Mouse (Mus musculus) midbrain, embryonic 13.5 days (tissue): ENCODE measurements around the gene Ano10. TPM values are rescaled to one million over a fixed set of nuclear protein-coding genes. Genes with fewer than 3 reads are reported as not detected.
"Not testable (repeated sequence)": the region's sequence is repeated elsewhere in the genome, so short reads cannot be mapped to it uniquely, and the experiment has no call there.

Experiments used
- ATAC-seq: fragments of 200-750 bp; cut with Nextera tagmentation; 2 replicates; pipeline ENCODE4 v1.8.0; 2017; ENCODE audit warnings: mild to moderate bottlenecking, moderate TSS enrichment, moderate library complexity
- H3K27ac ChIP-seq: fragments of 300-500 bp; sonication (generic); 2 replicates; pipeline ENCODE4 v1.5.1; 2015; ENCODE audit warnings: inconsistent platforms, mild to moderate bottlenecking, moderate library complexity
- H3K27me3 ChIP-seq: fragments of 300-500 bp; sonication (generic); 2 replicates; pipeline ENCODE4 v1.6.1; 2015; ENCODE audit warnings: mild to moderate bottlenecking, inconsistent platforms
- H3K36me3 ChIP-seq: fragments of 300-500 bp; sonication (generic); 2 replicates; pipeline ENCODE4 v1.6.1; 2015; ENCODE audit warnings: mild to moderate bottlenecking, inconsistent platforms
- H3K4me1 ChIP-seq: fragments of 300-500 bp; sonication (generic); replicated peaks from 2 replicates; pipeline ENCODE4 v1.6.1; 2015; ENCODE audit warnings: inconsistent platforms
- H3K4me2 ChIP-seq: fragments of 300-500 bp; sonication (generic); replicated peaks from 2 replicates; pipeline ENCODE4 v1.6.1; 2015; ENCODE audit warnings: moderate library complexity, mild to moderate bottlenecking, inconsistent platforms
- H3K4me3 ChIP-seq: fragments of 300-500 bp; sonication (generic); replicated peaks from 2 replicates; pipeline ENCODE4 v1.5.1; 2015; ENCODE audit warnings: mild to moderate bottlenecking, inconsistent platforms
- H3K9ac ChIP-seq: fragments of 300-500 bp; sonication (generic); replicated peaks from 2 replicates; pipeline ENCODE4 v1.6.1; 2015; ENCODE audit warnings: mild to moderate bottlenecking, inconsistent platforms
- H3K9me3 ChIP-seq: fragments of 300-500 bp; sonication (generic); 2 replicates; pipeline ENCODE4 v1.6.1; 2016; ENCODE audit warnings: mild to moderate bottlenecking, inconsistent platforms
- WGBS: fragments of 180-500 bp; shearing (Covaris S2); methylation state at CpG from one replicate; pipeline ENCODE4 v1.1.7; 2015; 5-methylcytosine and 5-hydroxymethylcytosine counted together
- polyA plus RNA-seq: library from polyadenylated mRNA; unstranded; fragments of >200 nt; fragmentation: Nextera tagmentation; extraction: Ambion mirVana; gene quantifications from 2 replicates; pipeline ENCODE4 v1.2.1, GENCODE M21; 2015

Ano10 gene
- polyA plus RNA-seq, 1 experiment from 2014 or later = 44.6 TPM

DNA sequence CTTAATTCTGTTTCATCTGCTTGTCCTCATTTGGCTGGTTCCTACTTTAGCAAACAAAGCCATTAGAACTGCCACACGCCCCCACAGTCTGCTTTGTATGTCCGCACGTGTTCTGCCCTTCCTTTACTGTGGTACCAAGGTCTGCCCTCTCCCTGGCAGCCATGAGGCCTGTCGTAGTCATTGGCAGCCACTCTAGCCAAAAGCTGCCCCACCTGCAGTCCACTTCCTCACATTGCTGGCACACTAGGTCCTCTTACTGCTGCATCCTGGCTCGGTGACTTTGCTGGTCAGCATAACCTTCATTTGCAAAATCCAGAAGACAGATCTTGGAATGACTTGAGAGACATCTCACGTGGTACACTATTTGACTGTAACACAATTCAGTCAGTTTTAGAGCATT lies 124.3 kb downstream of the Ano10 start:
- no peaks in the 10 kb centered on the region for H3K9me3 ChIP-seq
- H3K4me1 ChIP-seq = peaks cover 10% of the 10 kb centered on the region
- no peak for ATAC-seq
- no peak overlapping the region for H3K27ac ChIP-seq
- 90% methylated on average over 6 of the region's 6 CpGs for WGBS
- H3K36me3 ChIP-seq = peaks cover 64% of the 10 kb centered on the region
- no peak overlapping the region for H3K9ac ChIP-seq
- no peak overlapping the region for H3K4me2 ChIP-seq
- H3K4me3 ChIP-seq = no peak overlapping the region
- no peaks in the 10 kb centered on the region for H3K27me3 ChIP-seq

GRCm38 (mm10) chr9:122167719-122168118 lies 126.5 kb downstream of the Ano10 start:
- H3K4me3 ChIP-seq, ATAC-seq, H3K9ac ChIP-seq, H3K27me3 ChIP-seq, H3K9me3 ChIP-seq, H3K4me1 ChIP-seq, H3K27ac ChIP-seq, H3K4me2 ChIP-seq: not testable (repeated sequence)
- 96% methylated on average over 5 of the region's 5 CpGs for WGBS
- H3K36me3 ChIP-seq = peaks cover 70% of the 10 kb centered on the region

GRCm38 (mm10) chr9:122164535-122164934 lies 129.7 kb downstream of the Ano10 start:
- no peak overlapping the region for H3K4me3 ChIP-seq
- H3K4me1 ChIP-seq = no peaks in the 10 kb centered on the region
- H3K4me2 ChIP-seq = no peak overlapping the region
- H3K9ac ChIP-seq = no peak overlapping the region
- peaks cover 60% of the 10 kb centered on the region for H3K36me3 ChIP-seq
- H3K27me3 ChIP-seq = no peaks in the 10 kb centered on the region
- H3K27ac ChIP-seq = no peak overlapping the region
- no peak for ATAC-seq
- no peaks in the 10 kb centered on the region for H3K9me3 ChIP-seq
- 90% methylated on average over 4 of the region's 4 CpGs for WGBS

DNA sequence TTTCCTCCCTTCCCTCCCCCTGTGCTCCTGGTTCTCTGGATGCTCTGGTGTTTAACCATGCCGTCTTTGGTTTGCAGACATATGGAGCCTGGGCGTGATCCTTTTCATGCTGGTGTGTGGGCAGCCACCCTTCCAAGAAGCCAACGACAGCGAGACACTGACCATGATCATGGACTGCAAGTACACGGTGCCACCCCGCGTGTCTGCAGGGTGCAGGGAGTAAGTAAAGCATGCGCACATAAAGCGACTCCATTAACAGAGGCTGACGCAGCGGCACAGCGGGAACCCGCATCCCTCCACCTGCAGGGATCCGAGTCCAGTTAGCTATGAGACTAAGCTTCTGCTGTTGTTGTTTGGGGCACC lies 137.2 kb downstream of the Ano10 start:
- Histone ChIP-seq H3K4me1 (no peaks in the 10 kb centered on the region), H3K9ac (no peak overlapping the region), H3K27ac (no peak overlapping the region), H3K4me3 (no peak overlapping the region), H3K4me2 (no peak overlapping the region), H3K36me3 (peaks cover 37% of the 10 kb centered on the region), H3K9me3 (no peaks in the 10 kb centered on the region), H3K27me3 (no peaks in the 10 kb centered on the region)
- no peak for ATAC-seq
- WGBS = 93% methylated on average over 14 of the region's 14 CpGs

DNA sequence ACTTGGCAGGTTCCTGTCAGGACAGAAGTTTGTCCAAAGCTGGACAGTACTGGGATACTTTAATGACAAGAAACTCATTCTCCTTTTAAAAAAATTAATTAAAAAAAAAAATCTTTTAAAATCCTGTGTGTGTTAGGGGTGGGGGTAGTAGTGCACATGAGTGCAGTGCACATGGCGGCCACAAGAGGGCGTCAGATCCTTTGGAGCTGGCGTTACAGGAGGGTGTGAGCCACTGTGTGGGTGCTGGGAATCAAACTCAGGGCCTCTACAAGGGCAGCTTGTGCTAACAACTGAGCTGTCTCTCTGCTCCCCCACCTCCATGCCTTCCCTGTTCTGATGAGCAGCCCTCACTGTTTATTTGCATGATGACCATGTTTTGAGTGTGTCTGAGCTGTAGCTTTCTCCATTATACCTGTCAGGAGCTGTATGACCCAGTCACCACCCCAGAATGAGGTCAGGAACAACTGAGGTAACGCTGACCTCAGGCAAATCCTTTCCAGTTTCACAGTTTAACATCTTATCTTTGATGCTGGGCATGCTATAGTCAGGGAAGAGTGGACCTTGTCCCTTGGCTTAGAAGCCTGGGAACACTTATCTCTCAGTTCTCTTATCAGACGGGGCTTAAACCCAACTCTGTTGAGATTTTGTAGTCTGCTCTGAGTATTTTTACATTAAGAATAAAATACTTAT lies 137.7 kb downstream of the Ano10 start:
- no peak overlapping the region for H3K4me2 ChIP-seq
- no peak for ATAC-seq
- H3K36me3 ChIP-seq = peaks cover 37% of the 10 kb centered on the region
- H3K9me3 ChIP-seq = no peaks in the 10 kb centered on the region
- 87% methylated on average over 5 of the region's 5 CpGs for WGBS
- H3K9ac ChIP-seq = no peak overlapping the region
- no peak overlapping the region for H3K4me3 ChIP-seq
- no peaks in the 10 kb centered on the region for H3K4me1 ChIP-seq
- H3K27ac ChIP-seq = no peak overlapping the region
- no peaks in the 10 kb centered on the region for H3K27me3 ChIP-seq

- WGBS = 98% methylated on average over 1 of the region's 1 CpGs
- H3K27ac ChIP-seq = no peak overlapping the region
- H3K27me3 ChIP-seq = no peaks in the 10 kb centered on the region
- H3K9me3 ChIP-seq = no peaks in the 10 kb centered on the region
- no peaks in the 10 kb centered on the region for H3K4me1 ChIP-seq
- H3K4me2 ChIP-seq = no peak overlapping the region
- H3K4me3 ChIP-seq = no peak overlapping the region
- no peak overlapping the region for H3K9ac ChIP-seq
- H3K36me3 ChIP-seq = peaks cover 28% of the 10 kb centered on the region
- ATAC-seq = no peak
Measured at GRCm38 (mm10) chr9:122155193-122155592, 139.0 kb downstream of the Ano10 start.

DNA sequence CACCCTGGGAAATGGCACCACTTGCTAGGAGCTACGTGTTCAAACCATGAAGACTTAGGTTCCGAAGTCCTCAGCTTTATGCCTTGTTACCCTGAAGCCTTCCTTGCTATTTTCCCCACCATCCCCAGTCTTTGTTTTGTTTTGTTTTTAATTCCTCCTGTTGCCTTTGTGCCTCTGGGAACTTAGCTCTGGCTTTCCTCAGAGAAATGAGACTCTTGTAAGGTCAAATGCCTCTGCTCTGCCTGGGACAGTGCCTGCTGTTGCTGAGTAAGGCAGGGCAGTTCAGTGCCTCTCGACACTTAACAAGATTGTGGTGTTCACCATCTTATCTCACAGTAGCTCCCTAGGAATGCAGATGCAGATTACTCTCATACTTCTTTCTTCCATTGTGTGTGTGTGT lies 140.8 kb downstream of the Ano10 start:
- no peak overlapping the region for H3K27ac ChIP-seq
- WGBS = 81% methylated on average over 3 of the region's 3 CpGs

GRCm38 (mm10) chr9:122152501-122152900 lies 141.7 kb downstream of the Ano10 start:
- Histone ChIP-seq H3K4me1 (no peaks in the 10 kb centered on the region), H3K4me3 (no peak overlapping the region), H3K9ac (no peak overlapping the region), H3K27ac (no peak overlapping the region), H3K9me3 (no peaks in the 10 kb centered on the region), H3K27me3 (no peaks in the 10 kb centered on the region), H3K36me3 (peaks cover 18% of the 10 kb centered on the region), H3K4me2 (no peak overlapping the region)
- ATAC-seq = no peak
- WGBS = 100% methylated on average over 1 of the region's 1 CpGs

More for the DNA sequence above, 140.8 kb downstream of the Ano10 start:
- no peaks in the 10 kb centered on the region for H3K4me1 ChIP-seq
- H3K4me2 ChIP-seq = no peak overlapping the region
- H3K27me3 ChIP-seq = no peaks in the 10 kb centered on the region
- no peak for ATAC-seq
- H3K9me3 ChIP-seq = no peaks in the 10 kb centered on the region
- no peak overlapping the region for H3K4me3 ChIP-seq
- H3K36me3 ChIP-seq = peaks cover 24% of the 10 kb centered on the region
- no peak overlapping the region for H3K9ac ChIP-seq

GRCm38 (mm10) chr9:122152063-122152462 lies 142.2 kb downstream of the Ano10 start:
- WGBS = 96% methylated on average over 4 of the region's 4 CpGs
- ATAC-seq = no peak

GRCm38 (mm10) chr9:122149997-122150826 lies 144.0 kb downstream of the Ano10 start:
- H3K27me3 ChIP-seq = no peaks in the 10 kb centered on the region
- no peaks in the 10 kb centered on the region for H3K9me3 ChIP-seq
- H3K27ac ChIP-seq = no peak overlapping the region
- H3K36me3 ChIP-seq = peaks cover 7% of the 10 kb centered on the region; the same call in 1 of the 2 replicates
- peaks cover 5% of the 10 kb centered on the region for H3K4me1 ChIP-seq
- 91% methylated on average over 9 of the region's 9 CpGs for WGBS
- no peak overlapping the region for H3K9ac ChIP-seq
- no peak for ATAC-seq
- no peak overlapping the region for H3K4me3 ChIP-seq
- no peak overlapping the region for H3K4me2 ChIP-seq

More at GRCm38 (mm10) chr9:122152063-122152462, 142.2 kb downstream of the Ano10 start:
- H3K27me3 ChIP-seq = no peaks in the 10 kb centered on the region
- no peak overlapping the region for H3K4me3 ChIP-seq
- H3K4me1 ChIP-seq = no peaks in the 10 kb centered on the region
- peaks cover 14% of the 10 kb centered on the region for H3K36me3 ChIP-seq
- no peak overlapping the region for H3K9ac ChIP-seq
- H3K27ac ChIP-seq = no peak overlapping the region
- no peak overlapping the region for H3K4me2 ChIP-seq
- H3K9me3 ChIP-seq = no peaks in the 10 kb centered on the region

DNA sequence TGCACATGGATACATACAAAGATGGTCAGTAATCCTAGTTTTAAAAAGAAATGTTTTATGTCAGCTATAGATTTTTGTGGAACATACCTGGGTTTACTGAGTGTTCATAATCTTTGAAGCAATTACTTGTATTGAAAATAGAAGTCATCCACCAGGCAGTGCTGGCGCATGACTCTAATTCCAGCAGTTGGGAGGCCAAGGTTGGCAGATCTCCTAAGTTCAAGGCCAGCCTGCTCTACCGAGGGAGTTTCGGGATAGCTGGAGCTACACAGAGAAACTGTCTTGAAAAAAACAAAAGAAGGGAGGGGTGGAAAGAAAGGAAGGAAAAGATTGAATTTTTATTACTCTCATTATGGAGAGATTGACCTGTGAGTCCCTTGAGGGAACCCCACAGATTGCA lies 145.9 kb downstream of the Ano10 start:
- peaks cover 5% of the 10 kb centered on the region for H3K4me1 ChIP-seq
- H3K36me3 ChIP-seq = peaks cover 21% of the 10 kb centered on the region
- no peak for ATAC-seq
- no peak overlapping the region for H3K4me3 ChIP-seq
- H3K27me3 ChIP-seq = no peaks in the 10 kb centered on the region
- no peaks in the 10 kb centered on the region; the same call in 1 of the 2 replicates for H3K9me3 ChIP-seq
- 90% methylated on average over 3 of the region's 3 CpGs for WGBS
- H3K27ac ChIP-seq = no peak overlapping the region
- no peak overlapping the region for H3K9ac ChIP-seq
- no peak overlapping the region for H3K4me2 ChIP-seq

GRCm38 (mm10) chr9:122146124-122146870 lies 147.9 kb downstream of the Ano10 start:
- no peak for ATAC-seq
- Histone ChIP-seq H3K9me3 (no peaks in the 10 kb centered on the region; the same call in 1 of the 2 replicates), H3K4me2 (no peak overlapping the region), H3K27ac (no peak overlapping the region), H3K36me3 (peaks cover 18% of the 10 kb centered on the region), H3K4me1 (peaks cover 9% of the 10 kb centered on the region), H3K4me3 (no peak overlapping the region), H3K27me3 (no peaks in the 10 kb centered on the region), H3K9ac (no peak overlapping the region)
- WGBS = 87% methylated on average over 4 of the region's 4 CpGs
